Mouse (Mus musculus) embryo, embryonic 9.5 days (tissue): Measurements from ENCODE around the gene Zfp628.

Experiments
- DNase-seq: peaks from one replicate; pipeline ENCODE4 v3.0.0-alpha.2; 2017; ENCODE audit errors: extremely low spot score

The Zfp628 gene

GRCm38 (mm10) chr7:4918681-4919080 is 3.7 kb downstream of the Zfp628 start:
- DNase-seq = no peak

GRCm38 (mm10) chr7:4919096-4919495 is 4.1 kb downstream of the Zfp628 start:
- no peak for DNase-seq

- no peak for DNase-seq
Measured at GRCm38 (mm10) chr7:4919971-4920370, 5.0 kb downstream of the Zfp628 start.

GRCm38 (mm10) chr7:4920496-4920895 is 5.5 kb downstream of the Zfp628 start:
- DNase-seq = no peak

- no peak for DNase-seq
Measured at GRCm38 (mm10) chr7:4920976-4921823, 6.2 kb downstream of the Zfp628 start.

- DNase-seq = no peak
Measured at GRCm38 (mm10) chr7:4921824-4922482, 6.9 kb downstream of the Zfp628 start, which contains the start of gene Nat14. TSS of gene Nat14 (plus strand) at chr7:4922028.

GRCm38 (mm10) chr7:4922508-4922907 is 7.5 kb downstream of the Zfp628 start:
- DNase-seq = peak; percentile 92

GRCm38 (mm10) chr7:4922931-4923565 is 8.0 kb downstream of the Zfp628 start:
- peak; percentile 81 for DNase-seq

- DNase-seq = peak; percentile 66
Measured at GRCm38 (mm10) chr7:4923586-4924364, 8.8 kb downstream of the Zfp628 start.

GRCm38 (mm10) chr7:4924483-4924882 is 9.5 kb downstream of the Zfp628 start:
- peak; percentile 50 for DNase-seq

GRCm38 (mm10) chr7:4924891-4925301 is 9.9 kb downstream of the Zfp628 start:
- peak; percentile 57 for DNase-seq

GRCm38 (mm10) chr7:4925441-4926381 is 10.7 kb downstream of the Zfp628 start, which contains the start of gene Ssc5d:
TSS of gene Ssc5d (plus strand) at chr7:4925785.
- DNase-seq = peak; percentile 70

GRCm38 (mm10) chr7:4926849-4927248 is 11.8 kb downstream of the Zfp628 start:
- no peak for DNase-seq

GRCm38 (mm10) chr7:4927711-4928110 is 12.7 kb downstream of the Zfp628 start:
- no peak for DNase-seq

GRCm38 (mm10) chr7:4928323-4928722 is 13.3 kb downstream of the Zfp628 start:
- no peak for DNase-seq

- DNase-seq = no peak
Measured at GRCm38 (mm10) chr7:4933103-4933502, 18.1 kb downstream of the Zfp628 start.

- DNase-seq = no peak
Measured at GRCm38 (mm10) chr7:4934160-4934914, 19.3 kb downstream of the Zfp628 start.

- no peak for DNase-seq
Measured at GRCm38 (mm10) chr7:4936832-4937231, 21.8 kb downstream of the Zfp628 start.

GRCm38 (mm10) chr7:4937392-4937791 is 22.4 kb downstream of the Zfp628 start:
- DNase-seq = no peak

GRCm38 (mm10) chr7:4938456-4938855 is 23.4 kb downstream of the Zfp628 start:
- DNase-seq = peak; percentile 57
